Mouse (Mus musculus): Measurements from ENCODE around the gene Zfp467. TPM values are rescaled to one million over a fixed set of nuclear protein-coding genes. Genes with fewer than 3 reads are reported as not detected.
A peak's percentile ranks its signal among the peaks of the same experiment; 100 is the strongest.

The Zfp467 gene
- polyA plus RNA-seq, 1 experiment from 2014 or later = 34.6 TPM

DNA sequence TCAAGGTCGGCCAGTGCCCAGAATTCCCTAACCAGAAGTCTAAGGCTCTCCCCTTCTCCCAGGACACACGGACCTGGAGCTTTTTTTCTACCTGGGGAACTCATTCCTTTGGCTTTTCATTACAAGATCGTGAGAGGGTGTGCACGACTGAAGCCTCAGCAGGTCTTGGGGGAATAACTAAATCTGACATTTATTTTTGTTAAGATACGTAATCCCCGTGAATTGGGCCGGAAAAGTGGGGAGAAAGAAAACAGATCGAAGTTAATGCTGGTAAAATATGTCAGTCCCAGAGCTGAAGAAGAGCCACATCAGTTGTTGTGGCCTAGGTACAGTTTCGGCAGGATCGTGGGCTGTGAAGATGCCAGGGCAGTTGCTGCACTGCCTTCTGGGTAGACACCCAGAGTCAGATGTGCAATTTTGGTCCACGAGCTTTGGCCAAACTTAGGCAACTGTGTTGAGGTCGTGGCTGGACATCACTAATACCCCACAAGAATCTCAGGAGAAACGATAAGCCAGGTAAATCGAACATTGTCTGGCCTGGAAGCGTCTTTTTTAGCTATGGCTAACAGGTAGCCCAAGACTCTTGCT lies 49.5 kb downstream of the Zfp467 start:
- 27% methylated on average over 15 of the region's 15 CpGs for WGBS
- H3K4me3 ChIP-seq (ENCODE audit: low read depth, low read length) = peak overlapping the region; percentile 87
- H3K4me1 ChIP-seq (ENCODE audit: insufficient read depth, low read depth, low read length) = peaks cover 5% of the 10 kb centered on the region; the same call in 1 of the 2 replicates
- H3K9me3 ChIP-seq (ENCODE audit: low read length) = no peaks in the 10 kb centered on the region
- peak overlapping the region; percentile 79 for H3K27ac ChIP-seq (ENCODE audit: low read length)
- H3K36me3 ChIP-seq (ENCODE audit: insufficient read depth, low read length) = no peaks in the 10 kb centered on the region
- H3K27me3 ChIP-seq (replicated peaks; ENCODE audit: insufficient read depth, low read length) = no peaks in the 10 kb centered on the region
- TF ChIP-seq EP300 (IDR thresholded peaks at IDR 0.05) = no peak
- no peak for TF ChIP-seq CTCF (IDR thresholded peaks at IDR 0.05)
- ATAC-seq = no peak
- H3K4me2 ChIP-seq (replicated peaks; ENCODE audit: low read depth, low read length) = peak overlapping the region; percentile 86
- DNase-seq (ENCODE audit: low spot score) = peak; percentile 11
- H3K9ac ChIP-seq (replicated peaks; ENCODE audit: low read depth) = peak overlapping the region; percentile 81

DNA sequence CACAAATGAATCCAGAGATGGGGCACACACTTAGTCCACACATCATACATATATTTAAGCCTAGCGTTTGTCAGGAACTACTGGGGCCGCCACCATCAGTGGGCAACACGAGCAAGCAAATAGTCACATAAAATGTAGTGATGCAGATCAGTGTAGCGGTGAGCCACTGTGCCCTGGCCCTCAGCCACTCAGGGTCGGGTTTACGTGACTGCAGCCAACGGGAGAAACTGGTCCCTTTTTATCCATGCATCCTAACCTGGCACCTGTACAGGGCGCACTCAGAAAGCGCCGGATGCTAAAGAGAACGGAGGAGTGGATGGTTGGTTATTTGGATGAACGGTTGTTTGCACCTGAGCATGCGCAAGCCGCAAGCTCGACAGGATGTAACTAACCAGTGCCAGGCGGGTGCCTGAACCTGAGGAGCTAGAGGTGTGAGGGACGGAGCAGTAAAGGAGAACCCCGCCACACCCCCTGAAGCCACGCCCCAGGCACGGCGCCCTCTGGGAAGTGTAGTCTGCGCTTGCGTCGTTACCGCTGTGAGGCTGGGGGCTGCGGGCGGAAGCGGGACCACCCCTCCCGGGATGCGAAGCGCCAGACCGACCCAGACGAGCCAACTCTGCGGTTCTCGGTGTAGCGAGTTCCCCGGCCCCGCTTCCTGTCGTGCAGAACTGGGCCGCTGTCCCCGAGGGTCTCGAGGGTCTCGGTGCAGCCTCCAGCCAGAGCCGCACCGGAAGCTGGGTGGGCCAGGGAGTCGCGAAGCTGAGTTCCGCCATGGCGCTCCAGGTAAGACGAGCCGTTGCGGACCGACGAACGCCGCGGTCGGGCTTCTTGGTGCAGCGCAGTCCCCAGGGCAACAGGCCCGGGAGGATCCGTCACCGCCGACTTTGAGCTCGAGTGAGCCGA lies 50.3 kb downstream of the Zfp467 start, which contains the start of gene Krba1:
Gene Krba1 (plus strand): TSS at position 482 of the 903 bp plus-strand sequence.
- peak; percentile 90 for DNase-seq (ENCODE audit: low spot score)
- WGBS = 1% methylated on average over 64 of the region's 65 CpGs
- no peaks in the 10 kb centered on the region for H3K9me3 ChIP-seq (ENCODE audit: low read length)
- peaks cover 5% of the 10 kb centered on the region; the same call in 1 of the 2 replicates for H3K4me1 ChIP-seq (ENCODE audit: insufficient read depth, low read depth, low read length)
- peak within 1 kb of the TSS; percentile 87 for H3K4me3 ChIP-seq (ENCODE audit: low read depth, low read length)
- H3K36me3 ChIP-seq (ENCODE audit: insufficient read depth, low read length) = no peaks in the 10 kb centered on the region
- H3K27me3 ChIP-seq (replicated peaks; ENCODE audit: insufficient read depth, low read length) = no peaks in the 10 kb centered on the region
- peak; percentile 95 for ATAC-seq
- H3K9ac ChIP-seq (replicated peaks; ENCODE audit: low read depth) = peak within 1 kb of the TSS; percentile 81
- peak within 1 kb of the TSS; percentile 86 for H3K4me2 ChIP-seq (replicated peaks; ENCODE audit: low read depth, low read length)
- TF ChIP-seq CTCF (IDR thresholded peaks at IDR 0.05) = 0 out of 2 replicates have a peak, but pooled peaks have one; percentile 1
- no peak for TF ChIP-seq EP300 (IDR thresholded peaks at IDR 0.05)
- peak within 1 kb of the TSS; percentile 79 for H3K27ac ChIP-seq (ENCODE audit: low read length)

DNA sequence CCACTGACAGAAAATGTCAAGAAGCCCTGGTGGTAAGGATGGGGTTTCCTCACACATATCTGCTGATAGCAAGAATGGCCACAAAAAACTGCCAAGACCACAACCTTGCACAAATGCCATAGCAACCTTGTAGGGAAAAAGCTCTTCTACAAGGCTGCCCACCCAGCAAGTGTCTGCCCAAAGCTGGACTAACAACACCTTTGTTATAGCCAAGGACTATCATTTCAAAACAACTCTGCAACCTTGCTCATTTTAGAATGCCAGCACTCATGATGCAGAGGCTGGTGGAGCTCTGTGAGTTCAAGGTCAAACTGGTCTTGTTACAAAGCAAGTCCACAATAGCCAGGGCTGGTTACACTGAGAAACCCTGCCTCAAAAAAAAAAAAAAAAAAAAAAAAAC lies 51.8 kb downstream of the Zfp467 start:
- DNase-seq (ENCODE audit: low spot score) = no peak
- no peak for ATAC-seq
- Histone ChIP-seq H3K4me3 (ENCODE audit: low read depth, low read length) (no peak overlapping the region), H3K4me2 (replicated peaks; ENCODE audit: low read depth, low read length) (no peak overlapping the region), H3K9me3 (ENCODE audit: low read length) (no peaks in the 10 kb centered on the region), H3K27ac (ENCODE audit: low read length) (no peak overlapping the region), H3K27me3 (replicated peaks; ENCODE audit: insufficient read depth, low read length) (no peaks in the 10 kb centered on the region), H3K36me3 (ENCODE audit: insufficient read depth, low read length) (no peaks in the 10 kb centered on the region), H3K9ac (replicated peaks; ENCODE audit: low read depth) (no peak overlapping the region), H3K4me1 (ENCODE audit: insufficient read depth, low read depth, low read length) (peaks cover 5% of the 10 kb centered on the region; the same call in 1 of the 2 replicates)
- TF ChIP-seq CTCF (IDR thresholded peaks at IDR 0.05) (no peak), EP300 (IDR thresholded peaks at IDR 0.05) (no peak)

DNA sequence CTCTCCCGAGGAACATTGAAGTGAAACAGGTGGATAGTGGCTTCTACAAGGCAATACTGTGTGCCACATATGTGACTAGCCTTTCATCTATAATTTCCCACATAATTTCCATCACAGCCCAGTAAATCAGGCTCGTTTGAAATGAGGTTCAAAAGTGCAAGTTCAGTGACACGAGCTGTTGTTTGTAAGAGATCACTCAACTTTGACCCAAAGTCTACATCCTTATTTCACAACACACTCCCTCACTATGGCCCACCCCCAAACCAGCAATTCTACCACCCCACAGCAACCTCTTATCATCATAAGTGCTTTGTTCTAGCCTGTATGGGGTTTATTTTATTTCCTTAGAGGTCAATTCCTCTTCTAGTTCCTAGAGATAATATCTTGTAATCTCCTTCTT lies 57.4 kb downstream of the Zfp467 start:
- Histone ChIP-seq H3K27ac (ENCODE audit: low read length) (no peak overlapping the region), H3K4me2 (replicated peaks; ENCODE audit: low read depth, low read length) (no peak overlapping the region), H3K4me3 (ENCODE audit: low read depth, low read length) (no peak overlapping the region), H3K9me3 (ENCODE audit: low read length) (no peaks in the 10 kb centered on the region), H3K36me3 (ENCODE audit: insufficient read depth, low read length) (no peaks in the 10 kb centered on the region), H3K4me1 (ENCODE audit: insufficient read depth, low read depth, low read length) (no peaks in the 10 kb centered on the region), H3K27me3 (replicated peaks; ENCODE audit: insufficient read depth, low read length) (no peaks in the 10 kb centered on the region), H3K9ac (replicated peaks; ENCODE audit: low read depth) (no peak overlapping the region)
- no peak for ATAC-seq
- no peak for TF ChIP-seq EP300 (IDR thresholded peaks at IDR 0.05)
- no peak for TF ChIP-seq CTCF (IDR thresholded peaks at IDR 0.05)
- WGBS = 39% methylated on average over 3 of the region's 3 CpGs
- DNase-seq (ENCODE audit: low spot score) = no peak

Small RNAs within 50 kb of the gene (microRNA-seq; reads per million reads assigned to microRNA genes)
- not detected for gene Gm24325

Other genes with a start within 250 kb of the Zfp467 start
- gene Krba1, start 50.2 kb downstream of the Zfp467 start, polyA plus RNA-seq (2015; fragmentation: Nextera tagmentation; extraction: Ambion mirVana) = 7.6 and 8.4 TPM in 2 replicates
- 0.31 and 0.64 TPM in 2 replicates for gene Sspo, start 2.4 kb upstream of the Zfp467 start, polyA plus RNA-seq (2015; fragmentation: Nextera tagmentation; extraction: Ambion mirVana)
- gene Atp6v0e2, start 91.8 kb upstream of the Zfp467 start, polyA plus RNA-seq (2015; fragmentation: Nextera tagmentation; extraction: Ambion mirVana) = 8.4 and 9.1 TPM in 2 replicates
- gene Lrrc61, start 109.0 kb upstream of the Zfp467 start, polyA plus RNA-seq (2015; fragmentation: Nextera tagmentation; extraction: Ambion mirVana) = 4.2 and 4.7 TPM in 2 replicates
- 301 and 319 TPM in 2 replicates for gene Rarres2, start 127.0 kb upstream of the Zfp467 start, polyA plus RNA-seq (2015; fragmentation: Nextera tagmentation; extraction: Ambion mirVana)
- gene Gm45021, start 143.8 kb upstream of the Zfp467 start, polyA plus RNA-seq (2015; fragmentation: Nextera tagmentation; extraction: Ambion mirVana) = not detected in 2 replicates
- 15.2 and 15.5 TPM in 2 replicates for gene Repin1, start 148.1 kb upstream of the Zfp467 start, polyA plus RNA-seq (2015; fragmentation: Nextera tagmentation; extraction: Ambion mirVana)
- gene Gm44965, start 148.1 kb upstream of the Zfp467 start, polyA plus RNA-seq (2015; fragmentation: Nextera tagmentation; extraction: Ambion mirVana) = not detected in 2 replicates
- gene Zfp775, start 156.2 kb upstream of the Zfp467 start, polyA plus RNA-seq (2015; fragmentation: Nextera tagmentation; extraction: Ambion mirVana) = 5.3 and 6.2 TPM in 2 replicates
- 0.30 and 0.49 TPM in 2 replicates for gene AI854703, start 180.9 kb upstream of the Zfp467 start, polyA plus RNA-seq (2015; fragmentation: Nextera tagmentation; extraction: Ambion mirVana)
- 8.6 and 10.8 TPM in 2 replicates for gene Gimap8, start 201.4 kb upstream of the Zfp467 start, polyA plus RNA-seq (2015; fragmentation: Nextera tagmentation; extraction: Ambion mirVana)
- gene Gimap9, start 230.3 kb upstream of the Zfp467 start, polyA plus RNA-seq (2015; fragmentation: Nextera tagmentation; extraction: Ambion mirVana) = 14.2 and 15.1 TPM in 2 replicates
- gene Gimap4, start 238.7 kb upstream of the Zfp467 start, polyA plus RNA-seq (2015; fragmentation: Nextera tagmentation; extraction: Ambion mirVana) = 129 and 151 TPM in 2 replicates

Data from lung, postnatal 0 days (tissue).